Mouse (Mus musculus): ENCODE measurements around the gene Tob2.
A peak's percentile ranks its signal among the peaks of the same experiment; 100 is the strongest.

GRCm38 (mm10) chr15:81859330-81860255 lies 997 bp upstream of the Tob2 start:
- TF ChIP-seq POLR2A (IDR thresholded peaks at IDR 0.05; ENCODE audit: insufficient read depth, low read depth, low read length) (peak; percentile 65), CTCF (IDR thresholded peaks at IDR 0.05) (no peak), EP300 (IDR thresholded peaks at IDR 0.05; ENCODE audit: insufficient read depth, low read depth, low read length) (peak; percentile 40; the same call in 1 of the 2 replicates)
